Mouse (Mus musculus) midbrain, embryonic 13.5 days (tissue): ENCODE measurements around the gene Alkbh3. TPM values are rescaled to one million over a fixed set of nuclear protein-coding genes. Genes with fewer than 3 reads are reported as not detected.
A peak's percentile ranks its signal among the peaks of the same experiment; 100 is the strongest.

Experiments
- ATAC-seq: fragments of 200-750 bp; cut with Nextera tagmentation; 2 replicates; pipeline ENCODE4 v1.8.0; 2017; ENCODE audit warnings: mild to moderate bottlenecking, moderate TSS enrichment, moderate library complexity
- H3K27ac ChIP-seq: fragments of 300-500 bp; sonication (generic); 2 replicates; pipeline ENCODE4 v1.5.1; 2015; ENCODE audit warnings: inconsistent platforms, mild to moderate bottlenecking, moderate library complexity
- H3K27me3 ChIP-seq: fragments of 300-500 bp; sonication (generic); 2 replicates; pipeline ENCODE4 v1.6.1; 2015; ENCODE audit warnings: mild to moderate bottlenecking, inconsistent platforms
- H3K36me3 ChIP-seq: fragments of 300-500 bp; sonication (generic); 2 replicates; pipeline ENCODE4 v1.6.1; 2015; ENCODE audit warnings: mild to moderate bottlenecking, inconsistent platforms
- H3K4me1 ChIP-seq: fragments of 300-500 bp; sonication (generic); replicated peaks from 2 replicates; pipeline ENCODE4 v1.6.1; 2015; ENCODE audit warnings: inconsistent platforms
- H3K4me2 ChIP-seq: fragments of 300-500 bp; sonication (generic); replicated peaks from 2 replicates; pipeline ENCODE4 v1.6.1; 2015; ENCODE audit warnings: moderate library complexity, mild to moderate bottlenecking, inconsistent platforms
- H3K4me3 ChIP-seq: fragments of 300-500 bp; sonication (generic); replicated peaks from 2 replicates; pipeline ENCODE4 v1.5.1; 2015; ENCODE audit warnings: mild to moderate bottlenecking, inconsistent platforms
- H3K9ac ChIP-seq: fragments of 300-500 bp; sonication (generic); replicated peaks from 2 replicates; pipeline ENCODE4 v1.6.1; 2015; ENCODE audit warnings: mild to moderate bottlenecking, inconsistent platforms
- H3K9me3 ChIP-seq: fragments of 300-500 bp; sonication (generic); 2 replicates; pipeline ENCODE4 v1.6.1; 2016; ENCODE audit warnings: mild to moderate bottlenecking, inconsistent platforms
- WGBS: fragments of 180-500 bp; shearing (Covaris S2); methylation state at CpG from one replicate; pipeline ENCODE4 v1.1.7; 2015; 5-methylcytosine and 5-hydroxymethylcytosine counted together
- polyA plus RNA-seq: library from polyadenylated mRNA; unstranded; fragments of >200 nt; fragmentation: Nextera tagmentation; extraction: Ambion mirVana; gene quantifications from 2 replicates; pipeline ENCODE4 v1.2.1, GENCODE M21; 2015

Gene Alkbh3
- polyA plus RNA-seq, 1 experiment from 2014 or later: 59.6 TPM

- Histone ChIP-seq H3K4me3 (no peak overlapping the region), H3K27me3 (no peaks in the 10 kb centered on the region), H3K9ac (no peak overlapping the region), H3K36me3 (no peaks in the 10 kb centered on the region; the same call in 1 of the 2 replicates), H3K4me1 (peaks cover 35% of the 10 kb centered on the region), H3K9me3 (no peaks in the 10 kb centered on the region), H3K4me2 (no peak overlapping the region), H3K27ac (peak overlapping the region; percentile 73; the same call in 1 of the 2 replicates)
- WGBS: 93% methylated on average over 3 of the region's 3 CpGs
- no peak for ATAC-seq
These were observed 31.9 kb upstream of the Alkbh3 start for GRCm38 (mm10) chr2:94042461-94042860.

DNA sequence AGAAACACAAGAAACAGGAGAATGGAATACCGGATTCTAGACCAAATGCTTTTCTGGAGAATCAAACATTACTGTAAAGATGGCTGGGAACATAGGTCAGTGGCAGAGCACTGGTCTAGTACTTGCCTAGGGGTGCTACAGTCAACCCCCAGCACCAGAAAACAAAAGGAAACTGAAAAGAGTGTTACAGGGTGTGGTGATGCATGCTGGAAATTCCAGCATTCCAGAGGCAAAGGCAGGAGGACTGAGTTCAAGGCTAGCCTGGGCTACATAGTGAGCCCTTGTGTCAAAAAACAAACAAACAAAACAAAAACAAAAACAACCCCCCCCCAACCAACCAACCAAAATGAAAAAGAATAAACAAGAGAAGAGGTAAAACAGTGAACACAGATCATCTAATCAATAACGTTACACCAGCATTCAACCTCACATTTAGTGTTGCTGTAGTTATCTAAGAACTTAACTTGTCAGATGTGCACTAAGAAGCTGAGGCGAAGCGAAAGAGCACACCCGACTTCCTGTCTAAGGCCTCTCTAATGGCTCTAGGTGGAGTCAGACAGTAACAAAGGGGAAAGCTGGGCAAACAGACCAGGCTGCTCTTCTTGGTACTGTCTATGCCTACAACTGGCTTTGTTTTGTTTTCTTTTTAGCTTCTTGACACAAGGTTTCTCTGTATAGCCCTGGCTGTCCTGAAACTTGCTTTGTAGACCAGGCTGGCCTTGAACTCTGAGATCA is 30.0 kb upstream of the Alkbh3 start:
- Histone ChIP-seq H3K27me3 (no peaks in the 10 kb centered on the region), H3K36me3 (no peaks in the 10 kb centered on the region; the same call in 1 of the 2 replicates), H3K9me3 (no peaks in the 10 kb centered on the region), H3K4me3 (no peak overlapping the region), H3K9ac (no peak overlapping the region), H3K4me1 (peaks cover 28% of the 10 kb centered on the region), H3K27ac (no peak overlapping the region), H3K4me2 (no peak overlapping the region)
- ATAC-seq: no peak
- WGBS: 92% methylated on average over 5 of the region's 5 CpGs

GRCm38 (mm10) chr2:94035428-94036331 is 25.1 kb upstream of the Alkbh3 start:
- Histone ChIP-seq H3K9ac (no peak overlapping the region), H3K4me3 (no peak overlapping the region), H3K36me3 (peaks cover 16% of the 10 kb centered on the region), H3K27ac (0 out of 2 replicates have a peak overlapping the region, but pooled peaks have one; percentile 22), H3K4me2 (no peak overlapping the region), H3K4me1 (no peaks in the 10 kb centered on the region), H3K27me3 (no peaks in the 10 kb centered on the region), H3K9me3 (no peaks in the 10 kb centered on the region)
- 65% methylated on average over 9 of the region's 9 CpGs for WGBS
- peak; percentile 84 for ATAC-seq

- H3K4me2 ChIP-seq: no peak overlapping the region
- H3K9me3 ChIP-seq: no peaks in the 10 kb centered on the region
- H3K9ac ChIP-seq: no peak overlapping the region
- H3K4me1 ChIP-seq: no peaks in the 10 kb centered on the region
- no peak overlapping the region for H3K4me3 ChIP-seq
- peaks cover 16% of the 10 kb centered on the region for H3K36me3 ChIP-seq
- no peaks in the 10 kb centered on the region for H3K27me3 ChIP-seq
- ATAC-seq: no peak
- H3K27ac ChIP-seq: no peak overlapping the region
These were observed 20.0 kb upstream of the Alkbh3 start for GRCm38 (mm10) chr2:94030602-94031001.

- Histone ChIP-seq H3K9ac (no peak overlapping the region), H3K9me3 (no peaks in the 10 kb centered on the region), H3K36me3 (no peaks in the 10 kb centered on the region), H3K4me2 (no peak overlapping the region), H3K27ac (no peak overlapping the region), H3K4me1 (no peaks in the 10 kb centered on the region), H3K4me3 (no peak overlapping the region), H3K27me3 (no peaks in the 10 kb centered on the region)
- WGBS: 70% methylated on average over 6 of the region's 6 CpGs
- ATAC-seq: no peak
These were observed 14.0 kb upstream of the Alkbh3 start for GRCm38 (mm10) chr2:94024637-94025036.

DNA sequence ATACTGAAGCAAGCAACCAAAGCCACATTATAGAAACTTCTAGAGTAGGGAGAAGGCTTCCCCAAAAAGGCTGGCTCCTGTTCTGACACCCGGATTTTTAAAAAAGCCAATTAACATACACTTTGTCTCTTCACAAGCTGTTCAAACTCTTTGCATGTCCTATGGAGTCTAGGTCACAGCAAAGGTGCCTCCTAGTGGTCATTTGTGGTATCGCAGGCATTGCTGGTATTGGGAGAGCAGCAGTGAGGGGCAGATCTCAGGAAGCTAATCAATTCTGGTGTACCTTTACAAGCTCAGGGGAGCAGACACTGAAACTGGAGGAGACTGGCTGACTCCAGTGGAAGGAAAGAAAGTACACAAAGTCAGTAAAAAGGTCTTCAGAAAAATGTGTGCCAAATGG is 8.3 kb downstream of the Alkbh3 start:
- ATAC-seq: peak; percentile 72; the same call in 1 of the 2 replicates
- H3K4me2 ChIP-seq: no peak overlapping the region
- H3K9ac ChIP-seq: no peak overlapping the region
- peaks cover 87% of the 10 kb centered on the region for H3K36me3 ChIP-seq
- WGBS: 7% methylated on average over 2 of the region's 2 CpGs
- H3K4me1 ChIP-seq: no peaks in the 10 kb centered on the region
- no peaks in the 10 kb centered on the region for H3K27me3 ChIP-seq
- H3K27ac ChIP-seq: no peak overlapping the region
- no peaks in the 10 kb centered on the region for H3K9me3 ChIP-seq
- H3K4me3 ChIP-seq: no peak overlapping the region

DNA sequence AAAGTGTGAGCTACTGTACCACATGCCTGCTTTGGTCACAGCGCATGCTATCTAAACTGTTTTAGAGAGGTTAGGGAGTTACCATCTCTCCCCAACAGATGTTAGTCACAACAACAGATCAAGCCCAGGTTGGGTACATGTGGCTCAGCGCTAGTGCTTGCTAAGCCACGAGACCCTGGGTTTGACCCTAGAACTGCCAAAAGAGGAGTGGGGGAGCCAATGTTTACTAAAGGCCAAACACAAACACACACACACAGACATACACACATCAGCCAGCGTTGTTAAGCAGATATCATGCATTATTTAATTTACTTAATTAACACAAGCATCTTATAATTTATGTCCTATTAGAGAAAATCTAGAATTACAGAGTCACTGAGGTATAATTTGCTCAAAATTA is 8.7 kb downstream of the Alkbh3 start:
- H3K27me3 ChIP-seq: no peaks in the 10 kb centered on the region
- H3K4me3 ChIP-seq: no peak overlapping the region
- no peak overlapping the region for H3K9ac ChIP-seq
- H3K9me3 ChIP-seq: no peaks in the 10 kb centered on the region
- 85% methylated on average over 4 of the region's 4 CpGs for WGBS
- H3K36me3 ChIP-seq: peaks cover 87% of the 10 kb centered on the region
- ATAC-seq: no peak
- no peak overlapping the region for H3K4me2 ChIP-seq
- H3K4me1 ChIP-seq: no peaks in the 10 kb centered on the region
- no peak overlapping the region for H3K27ac ChIP-seq

DNA sequence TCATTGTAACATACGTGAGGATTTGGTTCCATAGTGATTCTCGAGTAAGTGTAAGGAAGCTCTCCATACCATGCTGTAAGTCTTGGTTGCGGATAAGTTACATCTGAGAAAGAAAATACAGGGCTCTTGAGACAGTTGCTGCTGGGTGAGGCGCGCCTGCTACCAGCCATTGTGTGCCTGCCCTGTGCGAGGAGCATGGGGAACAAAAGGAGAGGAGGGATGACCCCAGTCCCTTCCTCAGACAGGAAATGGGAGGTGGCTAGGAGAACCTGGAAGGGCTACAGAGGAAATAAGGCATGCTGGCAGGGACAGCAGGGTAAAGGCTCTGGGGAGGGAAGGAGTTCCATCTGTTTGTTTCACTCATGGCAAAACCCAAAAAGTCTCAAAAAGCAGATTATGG is 9.2 kb downstream of the Alkbh3 start:
- Histone ChIP-seq H3K4me2 (no peak overlapping the region), H3K36me3 (peaks cover 87% of the 10 kb centered on the region), H3K27me3 (no peaks in the 10 kb centered on the region), H3K9me3 (no peaks in the 10 kb centered on the region), H3K9ac (no peak overlapping the region), H3K4me3 (no peak overlapping the region), H3K27ac (no peak overlapping the region), H3K4me1 (no peaks in the 10 kb centered on the region)
- 89% methylated on average over 6 of the region's 6 CpGs for WGBS
- ATAC-seq: no peak

DNA sequence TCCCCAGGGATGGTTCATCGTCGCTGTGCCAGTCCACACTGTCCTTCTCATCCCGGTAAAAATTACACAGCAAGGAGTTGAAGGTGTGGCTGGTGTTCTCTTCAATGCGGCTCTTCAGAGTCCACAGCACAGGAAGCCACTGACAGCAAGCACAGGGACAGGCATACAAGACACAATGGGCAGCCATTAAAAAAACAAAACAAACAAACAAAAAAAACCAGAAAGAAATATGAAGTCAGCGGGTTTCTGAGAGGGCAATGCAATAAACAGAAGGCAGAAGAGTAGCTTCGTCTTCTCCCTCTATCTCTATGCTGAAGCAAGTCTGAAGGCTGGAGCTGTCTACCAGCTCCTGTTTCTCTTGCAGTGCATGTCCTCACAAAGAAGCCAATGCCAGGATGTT is 14.4 kb downstream of the Alkbh3 start, which contains the start of gene Gm27027:
Gene Gm27027, minus strand, starts transcription at position 101 of the 400 bp plus-strand sequence.
- H3K9ac ChIP-seq: no peak within 1 kb of the TSS
- peaks cover 15% of the 10 kb centered on the region for H3K4me1 ChIP-seq
- 96% methylated on average over 6 of the region's 6 CpGs for WGBS
- H3K27ac ChIP-seq: no peak within 1 kb of the TSS
- peaks cover 88% of the 10 kb centered on the region for H3K36me3 ChIP-seq
- no peaks in the 10 kb centered on the region for H3K9me3 ChIP-seq
- no peak within 1 kb of the TSS for H3K4me2 ChIP-seq
- ATAC-seq: no peak
- no peaks in the 10 kb centered on the region for H3K27me3 ChIP-seq
- no peak within 1 kb of the TSS for H3K4me3 ChIP-seq

DNA sequence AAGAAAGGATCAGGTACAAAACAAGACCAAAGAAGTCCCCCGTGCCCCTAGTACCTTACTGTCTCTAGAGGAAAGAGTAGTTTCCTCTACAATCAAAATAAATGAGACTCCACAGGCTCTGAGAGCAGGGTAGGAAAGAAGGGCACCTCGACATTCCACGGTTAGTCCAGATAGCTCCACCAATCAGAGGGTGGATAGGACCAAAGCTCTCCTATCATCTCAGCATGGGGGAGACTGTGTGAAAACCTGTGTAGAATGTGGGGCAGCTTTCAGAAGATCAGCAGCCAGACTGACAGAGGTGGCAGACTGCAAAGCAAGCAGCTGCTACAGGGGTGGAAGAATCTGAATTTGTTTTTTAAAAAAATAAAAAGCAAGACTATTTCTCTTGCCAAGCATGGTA is 17.8 kb downstream of the Alkbh3 start:
- Histone ChIP-seq H3K4me2 (no peak overlapping the region), H3K4me1 (peaks cover 15% of the 10 kb centered on the region), H3K9ac (no peak overlapping the region), H3K4me3 (no peak overlapping the region), H3K36me3 (peaks cover 93% of the 10 kb centered on the region), H3K27ac (no peak overlapping the region), H3K27me3 (no peaks in the 10 kb centered on the region), H3K9me3 (no peaks in the 10 kb centered on the region)
- no peak for ATAC-seq
- WGBS: 49% methylated on average over 3 of the region's 3 CpGs

GRCm38 (mm10) chr2:93992259-93992658 is 18.3 kb downstream of the Alkbh3 start:
- Histone ChIP-seq H3K4me1 (peaks cover 15% of the 10 kb centered on the region), H3K4me2 (no peak overlapping the region), H3K36me3 (peaks cover 91% of the 10 kb centered on the region), H3K9ac (no peak overlapping the region), H3K9me3 (no peaks in the 10 kb centered on the region), H3K27ac (no peak overlapping the region), H3K4me3 (no peak overlapping the region), H3K27me3 (no peaks in the 10 kb centered on the region)
- no peak for ATAC-seq
- 33% methylated on average over 5 of the region's 5 CpGs for WGBS

- WGBS: 88% methylated on average over 3 of the region's 3 CpGs
- Histone ChIP-seq H3K27me3 (no peaks in the 10 kb centered on the region), H3K4me3 (no peak overlapping the region), H3K27ac (no peak overlapping the region), H3K9ac (no peak overlapping the region), H3K4me1 (peaks cover 15% of the 10 kb centered on the region), H3K4me2 (no peak overlapping the region), H3K9me3 (no peaks in the 10 kb centered on the region), H3K36me3 (peaks cover 87% of the 10 kb centered on the region)
- ATAC-seq: no peak
These were observed 19.3 kb downstream of the Alkbh3 start for GRCm38 (mm10) chr2:93991336-93991735.
